Mouse (Mus musculus) lung, postnatal 14 days (tissue): Measurements from ENCODE around the gene Hdac11.
A peak's percentile ranks its signal among the peaks of the same experiment; 100 is the strongest.

Experiments used
- DNase-seq: peaks from one replicate; pipeline ENCODE4 v3.0.0; 2021

Gene Hdac11

GRCm38 (mm10) chr6:91137343-91137956 lies 19.0 kb upstream of the Hdac11 start:
- no peak for DNase-seq

GRCm38 (mm10) chr6:91139846-91140245 lies 16.6 kb upstream of the Hdac11 start:
- DNase-seq, result peak; percentile 84

GRCm38 (mm10) chr6:91145056-91145455 lies 11.4 kb upstream of the Hdac11 start:
- DNase-seq, result no peak

DNA sequence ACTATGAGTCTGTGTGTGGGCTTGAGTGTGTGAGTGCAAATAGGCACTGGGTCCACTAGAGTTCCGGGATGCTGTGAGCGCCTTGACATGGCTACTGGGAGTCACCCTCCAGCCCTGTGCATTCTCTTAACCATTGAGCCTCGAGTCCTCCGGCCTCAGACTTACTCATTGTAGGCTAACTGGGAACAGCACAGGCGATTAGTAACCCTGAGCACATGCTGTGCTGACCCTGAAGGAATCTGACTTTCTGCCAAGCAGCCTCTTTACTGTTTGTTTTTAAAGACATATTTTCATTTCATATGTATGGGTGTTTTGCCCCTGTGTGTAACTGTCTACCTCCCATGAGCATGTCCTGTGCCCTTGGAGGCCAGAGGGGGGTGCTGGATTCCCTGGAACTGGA lies 10.9 kb upstream of the Hdac11 start:
- no peak for DNase-seq

DNA sequence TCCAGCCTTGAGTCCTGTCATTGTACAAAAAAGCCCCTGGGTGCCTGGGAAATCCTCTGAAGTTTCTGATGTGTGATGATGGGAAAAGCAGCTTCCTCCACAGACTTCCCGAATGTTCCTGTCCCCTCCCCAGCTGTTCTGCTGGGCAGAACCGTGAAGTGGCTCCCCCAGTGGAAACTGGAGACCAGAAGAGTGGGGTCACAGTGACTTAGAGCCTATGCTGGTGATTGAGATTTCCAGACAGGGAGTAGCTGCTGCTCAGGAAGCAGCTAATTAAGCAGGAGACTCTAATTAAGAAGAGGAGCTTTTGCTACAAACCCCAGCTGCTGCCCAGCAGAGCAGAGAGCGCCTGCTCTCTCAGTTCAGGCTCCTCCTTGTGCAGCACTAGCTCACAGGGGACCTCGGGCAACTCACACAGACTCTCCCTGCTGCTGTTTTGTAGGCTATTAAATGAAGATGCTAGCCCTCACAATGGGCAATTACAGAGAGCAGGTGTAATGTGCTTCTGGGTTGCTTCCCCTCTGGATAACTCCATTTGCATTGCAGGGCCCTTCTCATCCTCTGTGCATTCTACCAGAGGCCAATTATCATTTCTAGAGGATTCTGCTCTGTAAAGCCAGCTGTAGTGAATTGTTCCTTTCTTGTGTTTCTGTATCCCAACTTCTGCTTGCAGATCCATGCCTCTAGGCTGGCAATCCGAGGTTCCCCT lies 9.9 kb upstream of the Hdac11 start:
- DNase-seq, result no peak

DNA sequence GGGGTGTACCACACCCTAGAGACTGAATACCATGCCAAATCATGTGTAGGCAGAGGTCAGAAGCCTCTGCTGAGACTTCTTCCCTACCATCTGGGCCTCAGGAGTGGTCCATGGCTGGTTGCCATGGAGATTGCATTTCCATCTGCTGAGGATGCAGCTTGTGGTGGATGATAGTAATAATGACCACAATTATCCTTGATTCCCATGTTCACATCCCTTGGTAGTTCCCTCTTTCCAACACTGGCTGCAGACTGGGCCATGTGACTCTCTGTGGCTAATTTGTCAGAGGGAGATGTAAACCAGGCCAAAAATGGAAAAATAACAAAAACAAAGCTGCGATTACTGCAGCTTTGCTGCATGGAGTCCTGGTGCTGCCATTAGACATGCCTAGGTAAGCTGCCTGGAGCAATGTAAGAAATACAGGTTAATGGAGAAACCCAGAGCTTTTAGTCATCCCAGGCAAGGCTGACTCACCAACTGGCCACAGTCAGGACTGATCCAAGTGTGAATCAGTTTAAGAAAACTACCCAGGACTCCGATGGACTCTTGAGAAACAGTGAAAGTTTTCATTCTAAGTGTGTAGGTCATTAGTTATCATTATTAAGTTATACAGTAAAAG lies 9.2 kb upstream of the Hdac11 start:
- no peak for DNase-seq

- no peak for DNase-seq
Measured at GRCm38 (mm10) chr6:91152892-91153548, 3.4 kb upstream of the Hdac11 start.

- peak; percentile 11 for DNase-seq
Measured at GRCm38 (mm10) chr6:91153549-91154064, 2.9 kb upstream of the Hdac11 start.

- no peak for DNase-seq
Measured at GRCm38 (mm10) chr6:91154685-91155084, 1.8 kb upstream of the Hdac11 start.

GRCm38 (mm10) chr6:91155286-91155685 lies 1.2 kb upstream of the Hdac11 start:
- no peak for DNase-seq

GRCm38 (mm10) chr6:91156062-91156461 lies 403 bp upstream of the Hdac11 start:
- DNase-seq, result no peak

DNA sequence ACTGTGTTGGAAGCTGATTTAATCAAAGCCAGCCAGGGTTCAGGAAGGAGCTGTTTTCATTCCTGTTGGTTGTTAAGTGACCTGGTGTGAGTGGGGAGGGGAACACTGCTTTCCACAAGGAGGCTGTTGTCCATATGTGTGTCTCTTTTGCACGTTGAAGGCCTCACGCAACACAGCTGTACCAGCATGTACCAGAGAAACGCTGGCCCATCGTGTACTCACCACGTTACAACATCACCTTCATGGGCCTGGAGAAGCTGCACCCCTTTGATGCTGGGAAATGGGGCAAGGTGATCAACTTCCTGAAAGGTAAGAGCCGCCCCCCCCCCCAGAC lies 739 bp downstream of the Hdac11 start:
- DNase-seq, result no peak

DNA sequence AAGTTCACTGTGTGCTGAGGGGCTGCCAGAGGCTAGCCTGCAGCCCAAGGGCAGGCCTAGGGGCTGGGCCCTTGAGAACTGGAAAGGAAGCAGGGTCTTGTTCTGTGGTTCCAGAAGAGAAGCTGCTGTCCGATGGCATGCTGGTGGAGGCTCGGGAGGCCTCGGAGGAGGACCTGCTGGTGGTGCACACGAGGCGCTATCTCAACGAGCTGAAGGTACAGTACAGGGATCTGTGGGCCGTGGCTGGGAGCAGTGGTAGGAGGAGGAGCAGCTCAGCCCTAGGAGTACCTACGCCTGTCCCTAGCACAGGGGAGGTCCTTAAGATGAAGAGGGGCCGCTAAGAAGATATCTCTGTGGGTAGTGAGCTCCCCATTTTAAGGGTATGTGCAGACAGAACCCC lies 2.6 kb downstream of the Hdac11 start:
- DNase-seq, result no peak

DNA sequence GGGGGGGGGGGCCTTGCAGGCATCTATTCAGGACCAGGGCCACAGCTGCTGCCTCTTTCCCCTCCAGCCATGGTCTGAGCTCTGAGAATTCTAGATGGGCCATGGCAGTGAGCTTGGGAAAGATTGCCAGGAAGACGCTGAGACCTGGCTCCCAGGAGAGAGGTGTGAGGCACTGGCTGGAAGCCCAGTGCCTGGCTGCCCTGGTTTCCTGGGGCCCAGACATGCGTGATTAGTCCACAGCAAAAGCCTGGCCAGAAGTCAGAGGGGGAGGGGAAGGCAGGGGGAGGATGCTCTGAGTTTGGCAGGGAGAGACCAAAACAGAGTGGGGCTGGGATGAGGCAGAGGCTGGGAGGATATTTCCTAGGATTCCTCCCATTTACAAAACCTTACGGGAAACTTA lies 3.9 kb downstream of the Hdac11 start:
- peak; percentile 31 for DNase-seq

DNA sequence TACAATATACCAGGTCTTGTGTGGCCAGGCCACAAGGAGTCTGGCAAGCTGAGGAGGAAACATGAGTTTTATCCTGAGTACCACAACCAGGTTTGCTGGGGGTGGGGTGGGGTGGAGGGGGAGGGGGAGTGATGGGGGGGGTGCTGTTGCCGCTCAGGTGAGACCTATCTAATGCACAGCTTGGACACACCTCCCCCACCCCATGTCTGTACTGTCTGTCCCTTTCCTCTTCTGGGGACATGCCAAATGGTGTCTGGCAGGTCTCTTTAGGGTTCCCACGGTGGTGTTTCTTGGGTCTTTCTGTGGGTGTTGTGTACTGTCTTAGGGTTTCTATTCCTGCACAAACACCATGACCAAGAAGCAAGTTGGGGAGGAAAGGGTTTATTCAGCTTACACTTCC lies 4.5 kb downstream of the Hdac11 start:
- no peak for DNase-seq

DNA sequence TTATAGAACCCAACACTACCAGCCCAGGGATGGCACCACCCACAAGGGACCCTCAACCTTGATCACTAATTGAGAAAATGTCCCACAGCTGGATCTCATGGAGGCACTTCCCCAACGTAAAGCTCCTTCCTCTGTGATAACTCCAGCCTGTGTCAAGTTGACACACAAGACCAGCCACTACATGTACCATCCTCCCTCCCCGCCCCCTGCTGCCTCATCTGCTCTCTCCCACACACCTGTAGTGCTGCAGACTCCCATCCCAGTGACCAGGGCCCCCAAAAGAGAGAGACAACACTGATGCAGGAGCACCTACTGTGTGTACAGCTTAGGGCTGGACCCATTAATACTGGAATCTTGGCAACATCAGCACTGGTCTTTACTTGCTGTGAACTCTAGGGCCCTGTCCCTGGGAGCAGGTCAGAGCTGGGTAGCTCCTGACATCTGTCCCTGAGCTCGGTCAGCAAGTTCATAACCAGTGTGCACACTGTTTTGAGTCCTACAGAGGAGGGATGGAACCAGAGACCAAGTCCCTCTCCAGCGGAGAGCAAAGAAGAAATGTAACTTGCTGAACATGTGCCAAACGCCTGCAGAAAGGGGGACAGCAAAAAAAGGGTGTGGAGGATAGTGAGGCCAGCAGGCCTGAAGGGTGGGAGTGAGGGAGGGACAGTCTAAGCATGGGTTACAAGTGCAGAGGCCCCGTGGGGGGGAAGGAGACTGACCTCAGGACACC lies 5.2 kb downstream of the Hdac11 start:
- DNase-seq, result no peak

DNA sequence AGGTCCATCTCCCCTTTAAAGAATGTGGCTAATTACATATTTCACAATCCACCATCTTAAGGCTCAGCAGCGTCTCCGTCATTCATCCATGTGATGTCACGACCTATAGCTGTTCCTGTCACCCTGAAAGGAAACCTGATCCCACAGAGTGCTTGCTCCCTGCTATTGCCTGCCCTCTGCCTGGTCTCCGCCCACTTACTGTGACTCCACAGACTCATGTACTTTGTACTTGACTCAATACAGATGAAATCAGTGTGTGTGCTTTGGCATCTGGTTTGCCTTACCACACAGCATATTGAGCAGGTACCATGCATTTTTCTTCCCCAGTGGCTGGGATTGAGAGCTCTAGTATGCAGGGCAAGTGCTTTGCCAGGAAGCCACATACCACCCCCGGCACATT lies 5.8 kb downstream of the Hdac11 start:
- no peak for DNase-seq

GRCm38 (mm10) chr6:91163195-91163911 lies 6.9 kb downstream of the Hdac11 start:
- no peak for DNase-seq

DNA sequence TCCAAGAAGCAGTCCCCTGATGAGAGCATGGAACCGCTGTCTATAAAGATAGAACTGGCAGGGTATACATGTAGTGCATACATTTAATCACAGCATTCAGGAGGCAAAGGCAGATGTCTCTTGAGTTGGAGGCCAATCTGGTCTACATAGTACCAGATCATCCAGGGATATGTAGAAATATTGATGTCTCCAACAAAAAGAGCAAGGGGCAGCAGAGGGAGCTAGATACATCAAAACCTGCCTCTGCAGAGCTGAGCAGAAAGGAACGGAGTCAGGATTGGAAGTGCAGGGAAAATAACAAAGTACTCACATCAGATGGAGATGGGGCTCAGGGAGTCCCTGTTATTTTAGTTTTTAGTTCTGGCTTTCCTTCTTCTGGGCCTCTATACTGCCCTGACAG lies 8.1 kb downstream of the Hdac11 start:
- DNase-seq, result no peak

DNA sequence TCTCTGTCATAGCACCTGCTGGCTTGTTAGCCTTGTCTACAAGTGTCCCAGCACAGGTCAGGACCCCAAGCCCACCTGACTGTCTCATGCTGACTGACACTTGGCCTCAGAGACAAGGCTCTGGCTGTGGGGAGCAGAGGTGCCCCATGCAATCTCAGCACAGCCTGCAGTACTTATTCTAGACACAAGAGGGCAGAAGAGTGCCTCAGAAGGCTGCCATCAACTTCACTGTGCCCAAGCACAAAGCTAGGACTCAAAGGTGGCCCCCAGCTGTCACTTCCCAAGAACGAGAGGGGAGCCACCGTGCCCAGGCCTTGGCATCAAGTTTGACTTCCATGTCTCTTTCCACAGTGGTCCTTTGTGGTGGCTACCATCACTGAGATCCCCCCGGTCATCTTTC lies 8.7 kb downstream of the Hdac11 start:
- DNase-seq, result peak; percentile 83

DNA sequence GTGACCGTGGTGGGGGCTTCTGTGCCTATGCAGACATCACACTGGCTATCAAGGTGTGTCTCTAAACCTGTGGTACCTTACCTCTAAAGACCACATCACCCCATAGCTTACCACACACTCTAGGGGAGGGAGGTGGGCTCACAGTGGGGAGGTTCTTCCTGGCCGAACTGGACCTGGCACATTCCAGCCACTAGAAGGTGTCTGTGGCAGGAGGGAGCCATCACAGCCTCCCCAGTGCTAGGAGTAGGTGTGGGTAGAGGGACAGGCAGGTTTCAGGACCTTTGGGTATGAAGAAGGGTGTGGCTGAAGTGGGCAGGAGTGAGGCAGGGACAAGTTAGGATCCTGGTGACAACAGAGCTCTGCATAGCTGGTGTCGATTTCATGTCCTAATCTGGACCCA lies 11.4 kb downstream of the Hdac11 start:
- no peak for DNase-seq

DNA sequence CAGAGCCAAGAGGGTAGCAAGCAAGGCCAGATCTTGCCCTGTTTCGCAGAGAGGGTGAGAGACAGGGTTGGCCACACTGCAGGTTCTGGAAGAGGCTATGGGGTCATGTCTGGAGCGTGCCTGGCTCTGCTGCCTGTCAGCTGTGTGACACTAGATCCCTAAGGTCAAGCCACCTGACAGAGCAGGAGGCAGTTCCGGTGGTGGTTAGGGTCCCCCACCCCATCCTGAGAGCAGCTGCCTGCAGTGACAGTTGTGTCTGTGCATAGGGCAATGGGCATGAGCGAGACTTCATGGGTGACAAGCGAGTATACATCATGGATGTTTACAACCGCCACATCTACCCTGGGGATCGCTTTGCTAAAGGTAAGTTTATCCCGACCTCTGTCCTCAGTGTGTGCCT lies 12.7 kb downstream of the Hdac11 start:
- no peak for DNase-seq
